Mouse (Mus musculus) intestine, embryonic 14.5 days (tissue): ENCODE results near the gene Ptprg. TPM values are rescaled to one million over a fixed set of nuclear protein-coding genes. Genes with fewer than 3 reads are reported as not detected.

Experiments used
- ATAC-seq: fragments of 200-750 bp; cut with Nextera tagmentation; replicated peaks from 2 replicates; pipeline ENCODE4 v1.8.0; 2017; ENCODE audit warnings: low read depth, moderate number of reproducible peaks, moderate TSS enrichment, moderate library complexity; ENCODE audit not compliant: low FRiP score, low TSS enrichment
- DNase-seq: peaks from one replicate; pipeline ENCODE4 v3.0.0-alpha.2; 2018; ENCODE audit warnings: low spot score
- H3K27ac ChIP-seq: fragments of 300-500 bp; sonication (generic); 2 replicates; pipeline ENCODE4 v1.5.1; 2014; ENCODE audit warnings: low read depth, mild to moderate bottlenecking, control low read depth
- H3K27me3 ChIP-seq: fragments of 300-500 bp; sonication (generic); replicated peaks from 2 replicates; pipeline ENCODE4 v1.6.1; 2014; ENCODE audit warnings: low read length, control low read depth; ENCODE audit not compliant: control insufficient read depth, insufficient read depth
- H3K36me3 ChIP-seq: fragments of 300-500 bp; sonication (generic); 2 replicates; pipeline ENCODE4 v1.6.1; 2014; ENCODE audit warnings: low read length, control low read depth; ENCODE audit not compliant: control insufficient read depth, insufficient read depth
- H3K4me1 ChIP-seq: fragments of 300-500 bp; sonication (generic); replicated peaks from 2 replicates; pipeline ENCODE4 v1.6.1; 2014; ENCODE audit warnings: low read length, control low read depth, mixed read lengths; ENCODE audit not compliant: control insufficient read depth, insufficient read depth
- H3K4me2 ChIP-seq: fragments of 300-500 bp; sonication (generic); 2 replicates; pipeline ENCODE4 v1.6.1; 2014; ENCODE audit warnings: low read length
- H3K4me3 ChIP-seq: fragments of 300-500 bp; sonication (generic); 2 replicates; pipeline ENCODE4 v1.5.1; 2014; ENCODE audit warnings: low read depth, low read length, control low read depth, mixed read lengths
- H3K9ac ChIP-seq: fragments of 300-500 bp; sonication (generic); 2 replicates; pipeline ENCODE4 v1.6.1; 2014; ENCODE audit warnings: mild to moderate bottlenecking, low read length
- H3K9me3 ChIP-seq: fragments of 300-500 bp; sonication (generic); 2 replicates; pipeline ENCODE4 v1.6.1; 2016; ENCODE audit warnings: low read length, control low read depth; ENCODE audit not compliant: control insufficient read depth
- WGBS: fragments of 180-500 bp; shearing (Covaris S2); extraction: QIAGEN DNeasy Blood & Tissue Kit; methylation state at CpG from one replicate; pipeline ENCODE4 v1.1.7; 2014; 5-methylcytosine and 5-hydroxymethylcytosine counted together
- polyA plus RNA-seq: library from polyadenylated mRNA; unstranded; fragments of >200 nt; fragmentation: Nextera tagmentation; extraction: Ambion mirVana; gene quantifications from 2 replicates; pipeline ENCODE4 v1.2.1, GENCODE M21; 2014

Ptprg gene
- polyA plus RNA-seq, 1 experiment from 2014 or later: 25.1 TPM

DNA sequence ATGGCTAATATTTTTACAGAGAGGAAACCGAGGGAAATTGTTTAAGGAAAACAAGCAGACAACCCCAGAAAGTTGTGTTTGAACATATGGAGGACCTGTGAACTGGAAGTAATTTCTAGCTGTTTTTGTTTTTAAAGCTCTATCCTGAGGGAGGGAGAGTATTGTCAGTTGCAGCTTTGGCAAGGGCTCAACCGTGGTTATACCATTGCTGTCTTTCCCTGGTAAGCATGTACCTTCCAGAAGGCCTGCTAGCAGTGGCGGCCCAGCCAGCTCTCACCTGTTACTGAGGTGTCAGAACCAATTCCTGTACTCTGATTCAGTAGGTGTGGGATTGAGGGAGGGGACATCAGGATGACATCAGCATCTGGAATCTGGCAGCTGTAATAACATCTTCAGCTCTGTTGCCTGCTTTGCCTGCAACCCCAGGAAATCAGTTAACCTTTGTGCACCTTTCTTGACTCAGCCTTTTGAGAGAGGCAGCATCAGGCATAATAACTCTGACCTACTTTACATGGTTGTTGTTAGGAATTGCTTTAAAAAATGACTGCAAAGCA, 304.7 kb downstream of the Ptprg start:
- 71% methylated on average over 3 of the region's 3 CpGs for WGBS
- Histone ChIP-seq H3K4me1 (no peaks in the 10 kb centered on the region), H3K9ac (no peak overlapping the region), H3K9me3 (no peaks in the 10 kb centered on the region), H3K27me3 (no peaks in the 10 kb centered on the region), H3K27ac (no peak overlapping the region), H3K4me2 (no peak overlapping the region), H3K4me3 (no peak overlapping the region), H3K36me3 (no peaks in the 10 kb centered on the region)
- ATAC-seq: no peak
- DNase-seq: no peak

DNA sequence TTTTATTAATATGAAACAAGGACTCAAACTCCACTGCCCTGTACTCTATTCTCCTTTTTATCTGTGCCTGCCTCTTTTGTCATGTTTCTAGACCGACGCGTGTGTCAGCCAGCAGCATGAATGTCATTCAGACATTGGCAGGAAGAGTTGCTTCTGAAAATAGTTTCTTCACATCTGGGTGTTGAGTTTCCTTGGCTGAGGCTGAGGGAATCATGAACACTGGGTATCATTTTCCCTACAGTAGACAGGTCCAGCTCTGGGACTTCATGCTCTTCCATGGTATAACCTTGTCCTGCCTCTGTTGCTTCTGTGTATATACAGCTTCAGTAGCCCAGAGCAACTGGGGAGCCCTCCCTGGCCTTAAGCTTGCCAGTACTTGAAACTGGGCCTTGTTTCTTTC, 310.0 kb downstream of the Ptprg start:
- DNase-seq (no peak), ATAC-seq (no peak)
- peaks cover 5% of the 10 kb centered on the region; the same call in 1 of the 2 replicates for H3K4me1 ChIP-seq
- WGBS: 80% methylated on average over 3 of the region's 3 CpGs
- H3K27ac ChIP-seq: no peak overlapping the region
- no peaks in the 10 kb centered on the region for H3K9me3 ChIP-seq
- H3K9ac ChIP-seq: no peak overlapping the region
- H3K4me2 ChIP-seq: no peak overlapping the region
- H3K36me3 ChIP-seq: no peaks in the 10 kb centered on the region
- no peaks in the 10 kb centered on the region for H3K27me3 ChIP-seq
- no peak overlapping the region for H3K4me3 ChIP-seq

DNA sequence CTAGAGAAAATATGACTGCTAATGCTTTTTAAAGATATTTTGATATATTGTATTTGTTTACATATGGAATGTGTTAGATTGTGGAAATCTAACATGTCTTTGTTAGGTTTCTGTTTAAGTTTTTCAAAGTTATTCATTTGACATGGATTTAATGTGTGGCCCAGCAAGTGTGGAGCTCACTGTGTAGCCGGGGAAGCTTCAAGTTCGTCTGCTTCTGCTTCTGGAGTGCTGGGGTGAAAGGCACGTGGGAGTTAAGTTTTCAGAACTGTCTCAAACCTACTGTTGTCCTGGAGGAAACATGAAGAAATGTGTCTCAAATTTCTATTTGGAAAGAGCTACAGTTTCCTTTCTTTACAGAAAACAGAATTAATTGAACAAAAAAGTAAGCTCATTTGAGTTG, 311.5 kb downstream of the Ptprg start:
- 27% methylated on average over 3 of the region's 3 CpGs for WGBS
- Histone ChIP-seq H3K9ac (no peak overlapping the region), H3K36me3 (no peaks in the 10 kb centered on the region), H3K27ac (no peak overlapping the region), H3K4me2 (no peak overlapping the region), H3K9me3 (no peaks in the 10 kb centered on the region), H3K4me3 (no peak overlapping the region), H3K27me3 (no peaks in the 10 kb centered on the region), H3K4me1 (peaks cover 5% of the 10 kb centered on the region; the same call in 1 of the 2 replicates)
- ATAC-seq (no peak), DNase-seq (no peak)

DNA sequence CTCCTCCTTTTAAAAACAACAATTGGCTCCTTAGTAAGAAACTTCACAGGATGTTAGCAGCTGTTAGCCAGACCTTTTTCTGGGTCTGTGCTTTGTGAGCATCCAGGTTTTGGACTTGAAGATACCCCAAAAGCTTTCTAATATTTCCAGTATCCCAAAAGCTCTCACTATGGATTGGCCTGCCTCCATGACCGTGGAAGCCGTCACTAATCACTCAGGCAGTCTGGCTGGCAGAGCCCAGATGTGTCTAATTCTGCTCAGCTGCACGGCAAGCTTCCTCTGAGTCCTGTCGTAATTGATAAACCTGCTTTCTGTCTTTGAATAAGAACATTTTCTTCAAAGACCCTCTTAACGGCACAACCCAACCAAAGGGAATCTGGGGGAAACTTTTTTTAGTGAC, 312.0 kb downstream of the Ptprg start:
- Histone ChIP-seq H3K4me3 (no peak overlapping the region), H3K9ac (no peak overlapping the region), H3K4me1 (peaks cover 5% of the 10 kb centered on the region; the same call in 1 of the 2 replicates), H3K27ac (no peak overlapping the region), H3K4me2 (no peak overlapping the region), H3K27me3 (no peaks in the 10 kb centered on the region), H3K36me3 (no peaks in the 10 kb centered on the region), H3K9me3 (no peaks in the 10 kb centered on the region)
- 31% methylated on average over 5 of the region's 5 CpGs for WGBS
- ATAC-seq (no peak), DNase-seq (no peak)

DNA sequence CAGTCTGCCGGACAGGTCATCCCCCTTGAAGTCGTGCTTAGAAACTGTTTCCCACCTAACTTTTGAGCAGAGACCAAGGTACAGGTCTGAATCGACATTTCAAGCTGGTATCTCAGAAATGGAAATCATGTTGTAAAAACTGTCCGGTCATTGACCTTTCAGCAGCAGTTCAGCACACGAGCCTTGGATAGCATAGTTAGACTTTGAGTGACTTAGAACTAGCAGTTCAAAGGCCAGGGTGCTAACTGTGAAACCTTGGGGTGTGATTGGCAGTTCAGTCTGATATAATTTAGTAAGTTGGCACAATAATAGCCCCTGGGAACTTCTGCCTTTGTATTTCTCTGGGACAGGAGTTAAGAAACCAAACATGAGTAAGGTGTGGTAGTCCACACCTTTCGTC, 312.5 kb downstream of the Ptprg start:
- no peaks in the 10 kb centered on the region for H3K9me3 ChIP-seq
- H3K4me3 ChIP-seq: no peak overlapping the region
- no peak overlapping the region for H3K4me2 ChIP-seq
- no peaks in the 10 kb centered on the region for H3K27me3 ChIP-seq
- 77% methylated on average over 6 of the region's 6 CpGs for WGBS
- DNase-seq (no peak), ATAC-seq (no peak)
- H3K27ac ChIP-seq: no peak overlapping the region
- H3K36me3 ChIP-seq: no peaks in the 10 kb centered on the region
- no peak overlapping the region for H3K9ac ChIP-seq
- peaks cover 5% of the 10 kb centered on the region; the same call in 1 of the 2 replicates for H3K4me1 ChIP-seq

DNA sequence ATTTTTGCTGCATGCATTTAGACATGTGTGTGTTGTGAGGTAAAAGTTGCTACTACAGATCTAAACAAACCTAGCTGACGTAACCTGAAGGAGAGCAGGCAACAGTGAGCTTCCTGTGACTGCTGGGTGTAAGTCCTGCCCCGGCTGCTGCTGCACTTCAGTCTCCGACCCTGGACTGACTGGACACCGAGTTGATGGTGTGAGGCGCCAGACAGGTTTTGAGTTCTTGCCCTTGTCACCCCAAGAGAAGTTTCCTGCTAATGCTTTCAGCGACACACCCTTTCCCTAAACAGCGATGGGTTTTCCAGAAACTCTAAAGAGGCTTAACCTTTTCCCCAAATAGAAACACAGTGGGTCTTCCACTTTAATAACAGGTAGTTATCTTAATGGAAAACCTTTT, 313.1 kb downstream of the Ptprg start:
- Histone ChIP-seq H3K27ac (no peak overlapping the region), H3K27me3 (no peaks in the 10 kb centered on the region), H3K36me3 (no peaks in the 10 kb centered on the region), H3K4me3 (no peak overlapping the region), H3K9me3 (no peaks in the 10 kb centered on the region), H3K9ac (no peak overlapping the region), H3K4me1 (peaks cover 6% of the 10 kb centered on the region; the same call in 1 of the 2 replicates), H3K4me2 (no peak overlapping the region)
- 72% methylated on average over 7 of the region's 7 CpGs for WGBS
- ATAC-seq (no peak), DNase-seq (no peak)

DNA sequence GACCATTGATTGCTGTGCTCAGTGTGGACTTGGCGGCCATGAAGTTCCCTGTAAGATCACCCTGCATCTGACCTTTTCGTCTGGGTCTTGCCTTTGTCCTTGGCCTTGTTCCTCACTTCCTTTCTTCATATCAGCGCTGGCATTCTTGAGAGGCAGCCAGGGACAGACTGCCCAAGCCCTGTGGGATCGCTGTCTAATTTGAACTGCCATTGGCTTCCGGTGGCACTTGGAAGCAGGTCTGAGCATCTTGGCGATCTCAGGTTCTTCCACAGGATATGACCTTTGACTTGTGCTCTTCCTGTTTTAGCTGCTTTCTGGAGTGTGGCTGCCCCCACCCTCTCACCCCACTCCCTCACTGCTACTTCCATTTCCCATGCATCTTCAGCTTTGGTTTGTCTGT, 315.3 kb downstream of the Ptprg start:
- Histone ChIP-seq H3K4me1 (peaks cover 18% of the 10 kb centered on the region; the same call in 1 of the 2 replicates), H3K9ac (no peak overlapping the region), H3K36me3 (no peaks in the 10 kb centered on the region), H3K27me3 (no peaks in the 10 kb centered on the region), H3K27ac (no peak overlapping the region), H3K9me3 (no peaks in the 10 kb centered on the region), H3K4me2 (no peak overlapping the region), H3K4me3 (no peak overlapping the region)
- DNase-seq (no peak), ATAC-seq (no peak)
- WGBS: 73% methylated on average over 6 of the region's 6 CpGs

DNA sequence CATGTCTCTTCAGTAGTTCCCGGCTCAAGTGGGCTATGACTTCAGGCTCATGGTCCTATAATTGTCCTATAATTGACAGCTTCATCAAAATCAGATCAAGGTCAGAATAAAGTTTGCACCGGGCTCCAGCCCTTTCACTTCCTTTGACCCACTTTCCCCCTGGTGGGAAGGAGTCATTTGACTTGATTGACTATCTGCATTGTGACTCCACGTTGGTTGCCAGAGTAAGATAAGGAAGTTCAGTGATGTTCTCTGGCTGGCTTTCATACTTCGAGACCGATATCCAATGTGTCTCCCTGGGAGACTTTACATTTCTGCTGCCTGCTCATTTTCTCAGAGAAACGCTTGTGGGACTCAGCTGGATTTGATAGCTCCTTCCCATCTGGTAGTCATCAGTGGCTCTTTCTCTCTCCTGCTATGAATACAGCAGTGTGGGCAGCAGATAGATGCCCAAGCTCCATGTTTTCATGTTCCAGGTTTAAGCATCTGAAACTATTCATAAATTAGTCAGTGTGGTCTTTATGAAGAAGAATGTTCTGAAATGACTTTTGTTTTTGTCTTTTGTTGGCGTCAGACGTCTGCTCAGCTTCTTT, 318.5 kb downstream of the Ptprg start:
- Histone ChIP-seq H3K4me1 (peaks cover 14% of the 10 kb centered on the region; the same call in 1 of the 2 replicates), H3K9me3 (no peaks in the 10 kb centered on the region), H3K4me3 (no peak overlapping the region), H3K4me2 (no peak overlapping the region), H3K9ac (no peak overlapping the region), H3K36me3 (no peaks in the 10 kb centered on the region), H3K27ac (no peak overlapping the region), H3K27me3 (no peaks in the 10 kb centered on the region)
- ATAC-seq (no peak), DNase-seq (no peak)
- WGBS: 44% methylated on average over 8 of the region's 8 CpGs

DNA sequence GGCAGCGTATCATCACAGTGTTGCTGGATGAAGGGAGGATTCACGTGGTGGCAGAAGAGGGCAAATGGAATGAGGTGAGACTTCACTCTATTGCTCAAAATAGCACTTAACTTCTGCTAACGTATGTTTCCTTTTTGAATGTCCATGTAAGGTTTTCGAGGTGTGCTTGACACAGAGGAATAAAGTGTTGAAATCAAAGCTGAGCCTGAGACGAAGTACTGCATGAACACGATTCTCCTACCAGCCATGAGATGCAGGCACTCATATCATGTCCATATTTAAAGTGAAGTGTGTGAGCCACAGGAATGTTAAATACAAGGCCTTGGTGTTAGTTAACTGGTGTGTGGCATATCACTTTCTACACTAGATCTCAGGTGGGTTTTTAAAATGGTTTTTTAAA, 320.9 kb downstream of the Ptprg start:
- H3K9ac ChIP-seq: no peak overlapping the region
- H3K27me3 ChIP-seq: no peaks in the 10 kb centered on the region
- 89% methylated on average over 6 of the region's 6 CpGs for WGBS
- H3K4me2 ChIP-seq: no peak overlapping the region
- peaks cover 14% of the 10 kb centered on the region; the same call in 1 of the 2 replicates for H3K4me1 ChIP-seq
- ATAC-seq: no peak
- DNase-seq: no peak
- no peaks in the 10 kb centered on the region for H3K9me3 ChIP-seq
- H3K4me3 ChIP-seq: no peak overlapping the region
- no peaks in the 10 kb centered on the region for H3K36me3 ChIP-seq
- H3K27ac ChIP-seq: no peak overlapping the region
